Mouse (Mus musculus) E14TG2a.4 (cell line): Measurements from ENCODE around the gene Capg.

ENCODE experiments used
- H3K27me3 ChIP-seq: 2 replicates; pipeline ENCODE4 v1.6.1; 2014; ENCODE audit warnings: low read length, control low read depth; ENCODE audit not compliant: insufficient read depth
- H3K36me3 ChIP-seq: 2 replicates; pipeline ENCODE4 v1.6.1; 2014; ENCODE audit warnings: low read length, control low read depth; ENCODE audit not compliant: insufficient read depth
- H3K4me1 ChIP-seq: replicated peaks from 2 replicates; pipeline ENCODE4 v1.6.1; 2014; ENCODE audit warnings: low read depth, low read length, control low read depth
- H3K4me3 ChIP-seq: replicated peaks from 2 replicates; pipeline ENCODE4 v1.5.1; 2014; ENCODE audit warnings: mild to moderate bottlenecking, low read length
- H3K9me3 ChIP-seq: 2 replicates; pipeline ENCODE4 v1.6.1; 2014; ENCODE audit warnings: low read length, control low read depth
- CTCF ChIP-seq: conservative IDR thresholded peaks from 2 replicates; pipeline ENCODE4 v1.5.1; 2014; ENCODE audit warnings: low read length
- NANOG ChIP-seq: IDR thresholded peaks from 2 replicates; pipeline ENCODE4 v1.6.1; 2014; ENCODE audit warnings: borderline replicate concordance, low read length, mixed read lengths
- POU5F1 ChIP-seq: IDR thresholded peaks from 2 replicates; pipeline ENCODE4 v1.6.1; 2014; ENCODE audit warnings: low read length, borderline replicate concordance

Gene Capg

DNA sequence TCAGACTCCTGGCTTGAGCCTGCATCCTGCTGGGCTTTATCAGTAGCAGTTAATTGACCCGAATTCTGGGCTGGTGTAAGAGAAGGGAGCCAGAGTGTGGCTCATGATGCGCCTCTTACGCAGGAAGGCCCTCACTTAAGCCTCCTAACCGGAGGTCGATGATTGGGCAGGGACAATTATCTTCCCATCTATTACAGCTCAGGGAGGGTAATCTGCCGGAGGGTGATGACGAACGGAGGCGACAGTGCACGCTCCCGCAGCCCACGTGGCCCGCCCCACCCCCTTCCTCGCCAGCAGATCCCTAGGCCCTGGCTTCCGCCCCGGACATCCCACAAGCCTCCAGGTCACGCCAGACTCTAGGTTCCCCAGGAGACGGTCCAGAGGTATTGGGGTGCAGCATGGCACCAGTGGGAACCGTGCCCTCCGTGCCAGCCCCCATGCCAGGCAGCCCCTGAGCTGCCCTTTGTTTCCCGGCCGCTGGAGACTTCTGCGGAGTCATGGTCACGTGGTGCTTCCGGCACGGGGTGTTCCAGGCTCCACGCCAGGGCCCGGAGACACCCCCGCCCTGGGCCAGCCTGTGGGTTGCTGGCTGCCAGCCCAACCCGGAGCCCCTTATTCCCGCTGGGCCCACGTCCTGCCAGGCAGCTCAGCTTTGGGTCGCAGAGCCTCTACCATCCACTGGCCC is 31.7 kb upstream of the Capg start:
- H3K4me1 ChIP-seq: peaks cover 69% of the 10 kb centered on the region
- no peaks in the 10 kb centered on the region for H3K9me3 ChIP-seq
- TF ChIP-seq CTCF (no peak), POU5F1 (no peak), NANOG (no peak)
- H3K4me3 ChIP-seq: peak overlapping the region; percentile 60
- peaks cover 22% of the 10 kb centered on the region for H3K27me3 ChIP-seq
- no peaks in the 10 kb centered on the region for H3K36me3 ChIP-seq

DNA sequence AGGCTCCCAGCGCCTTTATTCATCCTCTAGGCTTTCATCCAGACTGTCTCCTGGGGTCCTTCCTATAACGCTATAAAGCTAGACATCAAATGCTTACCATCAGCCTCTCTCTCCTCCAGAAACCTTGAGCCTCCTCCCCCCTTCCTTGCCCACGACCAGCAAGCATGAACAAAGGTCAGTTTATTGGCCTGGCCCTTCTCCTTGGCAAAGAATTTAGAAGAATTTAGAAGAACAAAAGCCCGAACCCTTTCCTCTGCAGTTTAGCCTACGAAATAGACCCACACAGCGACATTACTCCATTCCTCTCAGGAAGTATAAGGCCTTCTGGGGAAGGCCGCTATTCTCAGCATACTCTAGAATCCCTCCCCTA is 31.1 kb upstream of the Capg start:
- H3K27me3 ChIP-seq: peaks cover 24% of the 10 kb centered on the region
- no peaks in the 10 kb centered on the region for H3K9me3 ChIP-seq
- no peak for TF ChIP-seq POU5F1
- no peak for TF ChIP-seq NANOG
- TF ChIP-seq CTCF: no peak
- H3K4me3 ChIP-seq: peak overlapping the region; percentile 60
- no peaks in the 10 kb centered on the region for H3K36me3 ChIP-seq
- H3K4me1 ChIP-seq: peaks cover 69% of the 10 kb centered on the region

- no peak for TF ChIP-seq POU5F1
- no peak for TF ChIP-seq NANOG
- H3K36me3 ChIP-seq: no peaks in the 10 kb centered on the region
- no peaks in the 10 kb centered on the region for H3K9me3 ChIP-seq
- no peak overlapping the region for H3K4me3 ChIP-seq
- peaks cover 20% of the 10 kb centered on the region for H3K27me3 ChIP-seq
- H3K4me1 ChIP-seq: peaks cover 68% of the 10 kb centered on the region
Measured at GRCm38 (mm10) chr6:72515644-72516043, 28.5 kb upstream of the Capg start.

DNA sequence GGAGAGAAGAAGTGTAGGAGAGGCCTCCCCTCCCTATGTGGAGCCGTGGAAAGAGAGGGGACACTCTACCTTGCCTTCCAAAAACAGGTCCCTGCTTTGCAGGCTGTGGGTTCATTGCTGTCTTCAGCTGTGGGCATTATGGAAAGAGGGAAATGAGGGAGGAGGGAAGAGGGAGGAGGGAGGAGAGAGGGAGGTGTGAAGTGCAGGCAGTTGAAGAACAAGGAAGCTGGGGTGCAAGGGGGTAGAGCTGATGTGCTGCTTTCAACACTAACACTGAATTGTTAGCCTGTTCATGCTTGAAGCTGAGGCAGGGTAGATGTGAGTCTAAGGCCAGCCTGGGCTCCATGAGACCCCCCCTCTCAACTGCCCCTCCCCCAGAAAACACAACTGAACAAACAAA is 25.3 kb upstream of the Capg start:
- TF ChIP-seq CTCF (no peak), POU5F1 (no peak), NANOG (no peak)
- H3K27me3 ChIP-seq: peaks cover 29% of the 10 kb centered on the region
- H3K4me1 ChIP-seq: peaks cover 43% of the 10 kb centered on the region
- no peak overlapping the region for H3K4me3 ChIP-seq
- no peaks in the 10 kb centered on the region for H3K36me3 ChIP-seq
- no peaks in the 10 kb centered on the region for H3K9me3 ChIP-seq

DNA sequence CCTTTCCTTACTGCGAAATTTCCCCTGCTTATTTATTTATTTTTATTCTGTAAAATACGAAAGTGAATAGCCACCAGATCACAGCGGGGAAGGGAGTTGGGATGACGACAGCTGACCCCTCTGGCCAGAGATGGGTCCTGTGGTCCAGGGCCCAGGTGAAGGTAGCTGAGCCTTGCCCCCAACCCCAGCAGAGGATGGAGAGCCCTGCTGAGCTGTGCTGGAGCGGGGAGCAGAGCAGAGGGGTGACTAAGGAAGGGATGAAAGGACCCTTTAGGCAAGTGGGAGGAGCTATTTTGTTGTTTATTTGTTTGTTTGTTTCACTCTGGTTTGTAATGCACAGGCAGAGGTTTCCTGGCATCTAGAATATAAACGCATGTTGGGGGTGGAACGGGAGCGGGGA is 24.9 kb upstream of the Capg start:
- peaks cover 38% of the 10 kb centered on the region for H3K4me1 ChIP-seq
- H3K27me3 ChIP-seq: peaks cover 29% of the 10 kb centered on the region
- TF ChIP-seq POU5F1 (no peak), NANOG (no peak), CTCF (no peak)
- H3K9me3 ChIP-seq: no peaks in the 10 kb centered on the region
- no peaks in the 10 kb centered on the region for H3K36me3 ChIP-seq
- H3K4me3 ChIP-seq: no peak overlapping the region

GRCm38 (mm10) chr6:72519892-72520663 is 24.1 kb upstream of the Capg start:
- Histone ChIP-seq H3K27me3 (peaks cover 27% of the 10 kb centered on the region), H3K4me1 (peaks cover 32% of the 10 kb centered on the region), H3K4me3 (peak overlapping the region; percentile 32; the same call in 1 of the 2 replicates), H3K36me3 (no peaks in the 10 kb centered on the region), H3K9me3 (no peaks in the 10 kb centered on the region)
- TF ChIP-seq POU5F1 (no peak), CTCF (no peak), NANOG (no peak)

DNA sequence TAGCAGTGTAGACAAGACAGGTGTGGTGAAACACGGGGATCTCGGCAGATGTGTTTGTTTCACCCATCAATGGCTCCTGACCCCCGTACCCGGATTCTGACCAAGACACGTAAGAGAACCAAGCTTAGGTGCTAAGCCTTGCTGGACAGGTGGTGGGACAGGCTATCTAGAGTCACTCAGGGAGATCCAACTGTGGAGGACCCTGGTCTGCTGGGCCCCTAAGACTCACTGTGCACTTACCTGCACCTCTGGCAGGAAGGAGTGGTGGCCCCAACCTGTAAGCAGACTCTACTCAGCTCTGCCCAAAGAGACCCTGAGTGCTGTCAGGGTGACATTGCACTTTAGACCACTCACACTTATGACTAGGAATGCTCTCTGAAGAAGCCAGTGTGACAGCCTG is 23.3 kb upstream of the Capg start:
- H3K4me1 ChIP-seq: peaks cover 24% of the 10 kb centered on the region
- no peaks in the 10 kb centered on the region for H3K9me3 ChIP-seq
- TF ChIP-seq NANOG (no peak), CTCF (no peak), POU5F1 (no peak)
- H3K4me3 ChIP-seq: no peak overlapping the region
- no peaks in the 10 kb centered on the region for H3K36me3 ChIP-seq
- peaks cover 22% of the 10 kb centered on the region for H3K27me3 ChIP-seq

DNA sequence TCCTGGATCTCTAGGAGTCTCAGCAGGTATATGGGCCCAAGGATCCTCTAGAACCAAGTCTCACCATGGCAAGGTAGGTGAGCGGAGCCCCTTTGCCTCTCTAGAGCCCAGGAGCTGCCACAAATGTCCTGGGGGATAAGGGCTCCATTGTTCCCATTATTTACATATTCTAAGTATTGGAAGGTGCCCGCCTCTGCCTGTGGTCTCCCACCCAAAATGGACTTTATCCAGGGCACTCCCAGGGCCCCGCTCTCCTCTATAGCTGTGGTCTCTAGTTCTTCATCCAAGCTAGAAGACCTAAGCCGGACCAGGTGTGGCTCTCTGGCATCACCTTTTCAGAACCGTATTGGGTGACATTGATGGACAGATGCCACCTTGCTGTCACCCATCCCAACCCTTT is 22.6 kb upstream of the Capg start, which contains the start of gene Sh2d6:
Gene Sh2d6, minus strand, starts transcription at position 101 of the 400 bp plus-strand sequence.
- peaks cover 18% of the 10 kb centered on the region for H3K27me3 ChIP-seq
- no peak for TF ChIP-seq CTCF
- no peak for TF ChIP-seq POU5F1
- TF ChIP-seq NANOG: no peak
- peaks cover 22% of the 10 kb centered on the region for H3K4me1 ChIP-seq
- H3K4me3 ChIP-seq: no peak within 1 kb of the TSS
- H3K9me3 ChIP-seq: no peaks in the 10 kb centered on the region
- no peaks in the 10 kb centered on the region for H3K36me3 ChIP-seq

- TF ChIP-seq NANOG (no peak), POU5F1 (no peak), CTCF (no peak)
- H3K27me3 ChIP-seq: peaks cover 12% of the 10 kb centered on the region
- no peak overlapping the region for H3K4me3 ChIP-seq
- H3K9me3 ChIP-seq: no peaks in the 10 kb centered on the region
- H3K4me1 ChIP-seq: peaks cover 22% of the 10 kb centered on the region
- no peaks in the 10 kb centered on the region for H3K36me3 ChIP-seq
Measured at GRCm38 (mm10) chr6:72522288-72522687, 21.9 kb upstream of the Capg start.
